Mouse (Mus musculus) frontal cortex, postnatal 36 days (tissue): ENCODE results near the gene Aqp9.

ENCODE experiments used
- DNase-seq, 2 experiments: peaks; one replicate each; pipeline ENCODE4 v3.0.0; 2022; ENCODE audit warnings: low spot score in 2 of 2

The Aqp9 gene

GRCm38 (mm10) chr9:71167473-71168215 lies 838 bp downstream of the Aqp9 start:
- DNase-seq: peak in 1 of 2 experiments; percentile 35

- no peak for DNase-seq
These were observed 1.5 kb downstream of the Aqp9 start for GRCm38 (mm10) chr9:71166871-71167465.

GRCm38 (mm10) chr9:71166019-71166705 lies 2.3 kb downstream of the Aqp9 start:
- no peak for DNase-seq

- DNase-seq: no peak
These were observed 3.0 kb downstream of the Aqp9 start for GRCm38 (mm10) chr9:71165510-71165909.

- DNase-seq: no peak
These were observed 3.4 kb downstream of the Aqp9 start for GRCm38 (mm10) chr9:71165061-71165460.

DNA sequence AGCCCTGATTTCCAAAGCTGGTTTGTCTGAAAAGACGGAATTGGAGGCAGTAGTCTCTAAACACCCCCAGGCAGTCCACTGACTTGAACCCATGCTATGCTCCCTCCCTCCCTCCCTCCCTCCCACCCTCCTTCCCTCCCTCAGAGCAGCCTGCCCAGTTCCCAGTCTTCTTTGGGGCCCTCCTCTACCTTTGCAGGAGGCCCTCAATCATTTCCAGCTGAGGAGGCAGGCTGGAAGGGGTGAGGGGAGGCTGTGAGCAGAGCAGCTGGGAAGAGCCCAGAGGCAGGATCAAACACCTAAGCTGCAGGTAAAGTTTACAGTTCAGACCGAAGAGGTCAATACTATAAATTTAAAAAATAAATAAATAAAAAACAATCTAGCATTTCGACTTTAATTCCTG lies 4.1 kb downstream of the Aqp9 start:
- no peak for DNase-seq

GRCm38 (mm10) chr9:71162858-71163740 lies 5.4 kb downstream of the Aqp9 start:
- DNase-seq: no peak

DNA sequence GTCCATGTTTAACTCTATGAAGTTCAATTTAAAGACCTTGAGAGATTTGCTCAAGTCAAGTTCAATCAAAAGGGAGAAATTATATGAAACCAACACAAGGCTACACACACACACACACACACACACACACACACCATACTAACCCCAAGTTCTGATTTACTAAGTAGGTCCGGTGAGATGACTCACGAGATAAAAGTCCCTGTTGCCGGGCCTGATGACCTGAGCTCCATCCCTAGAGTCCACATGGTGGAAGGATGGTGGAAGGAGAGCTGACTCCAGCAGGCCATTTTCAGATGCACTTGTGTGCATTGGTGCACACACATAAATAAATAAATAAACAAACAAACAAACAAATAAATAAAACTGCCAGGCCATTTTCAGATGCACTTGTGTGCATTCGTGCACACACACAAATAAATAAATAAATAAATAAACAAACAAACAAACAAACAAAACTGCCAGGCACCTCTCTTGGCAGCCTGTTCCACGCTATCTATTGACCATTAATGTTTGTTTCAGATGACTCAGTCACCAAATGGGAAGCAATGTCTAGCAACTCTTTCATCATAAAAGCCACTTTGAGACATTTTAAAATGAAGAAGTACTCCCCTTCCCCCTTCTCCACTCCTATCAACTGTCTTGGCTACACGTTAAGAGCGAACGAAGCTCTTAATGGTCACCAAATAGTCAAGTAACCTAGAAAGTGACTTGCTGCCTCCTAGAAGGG lies 6.2 kb downstream of the Aqp9 start:
- DNase-seq: no peak

DNA sequence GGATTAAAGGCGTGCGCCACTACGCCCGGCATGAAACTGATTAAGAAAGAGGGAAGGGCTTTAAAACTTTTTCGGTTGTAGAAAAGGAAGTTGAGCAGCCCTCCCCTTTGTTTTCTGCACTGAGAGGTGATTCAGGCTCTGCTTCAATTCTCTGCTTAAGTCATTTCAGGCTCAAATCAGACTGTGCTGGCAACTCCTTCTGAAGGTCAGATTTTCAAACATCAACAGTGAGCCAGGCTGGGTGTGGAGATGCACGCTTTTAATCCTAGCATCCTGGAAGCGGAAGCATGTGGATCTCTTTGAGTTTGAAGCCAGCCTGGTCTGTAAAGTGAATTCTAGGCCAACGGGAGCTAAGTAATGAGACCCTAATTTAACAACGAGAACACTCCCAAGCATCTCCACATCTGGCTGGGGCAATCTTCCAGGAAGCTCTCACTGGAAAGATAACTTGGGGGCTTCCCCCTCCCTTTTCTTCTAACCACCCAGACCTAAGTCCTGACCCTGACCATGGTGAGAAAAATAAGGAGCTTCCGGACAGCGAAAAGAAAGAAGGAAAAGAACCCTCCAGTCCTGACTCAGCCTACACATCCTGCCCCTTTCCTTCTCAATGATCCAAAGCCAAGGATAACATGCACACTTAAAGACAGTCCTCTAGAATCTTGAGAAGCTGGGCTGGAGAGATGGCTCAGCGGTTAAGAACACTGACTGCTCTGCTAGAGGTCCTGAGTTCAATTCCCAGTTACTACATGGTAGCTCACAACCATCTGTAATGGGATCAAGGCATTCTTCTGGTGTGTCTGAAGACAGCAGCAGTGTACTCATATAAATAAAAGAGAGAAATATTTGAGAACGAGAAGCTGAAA lies 7.4 kb downstream of the Aqp9 start:
- no peak for DNase-seq

- no peak for DNase-seq
These were observed 8.8 kb downstream of the Aqp9 start for GRCm38 (mm10) chr9:71159686-71160085.

DNA sequence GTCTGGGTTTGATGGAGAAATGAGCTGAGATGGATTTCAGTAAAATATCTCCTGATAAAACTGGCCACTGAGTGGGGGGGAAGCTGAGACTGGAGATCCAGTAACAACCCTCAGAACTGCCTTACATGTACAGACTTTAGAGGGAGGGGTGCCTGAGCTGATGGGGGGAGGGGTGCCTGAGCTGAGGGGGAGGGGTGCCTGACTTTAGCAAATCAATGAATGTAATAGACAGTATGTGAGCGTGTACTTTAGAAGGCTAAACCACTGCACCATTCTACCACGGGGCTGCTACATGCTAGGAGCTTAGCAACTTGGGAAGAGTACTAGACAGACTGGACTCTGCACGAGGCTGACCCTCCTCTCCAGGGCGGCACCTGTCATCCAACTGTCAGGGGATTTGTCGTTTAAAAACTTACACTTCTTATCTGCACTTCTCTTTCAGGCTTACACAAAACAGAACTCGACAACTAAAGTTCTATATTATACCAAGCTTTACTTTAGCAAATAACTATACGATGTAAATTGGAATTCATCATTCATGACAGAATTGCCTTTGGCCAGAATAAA lies 9.3 kb downstream of the Aqp9 start:
- DNase-seq: no peak

DNA sequence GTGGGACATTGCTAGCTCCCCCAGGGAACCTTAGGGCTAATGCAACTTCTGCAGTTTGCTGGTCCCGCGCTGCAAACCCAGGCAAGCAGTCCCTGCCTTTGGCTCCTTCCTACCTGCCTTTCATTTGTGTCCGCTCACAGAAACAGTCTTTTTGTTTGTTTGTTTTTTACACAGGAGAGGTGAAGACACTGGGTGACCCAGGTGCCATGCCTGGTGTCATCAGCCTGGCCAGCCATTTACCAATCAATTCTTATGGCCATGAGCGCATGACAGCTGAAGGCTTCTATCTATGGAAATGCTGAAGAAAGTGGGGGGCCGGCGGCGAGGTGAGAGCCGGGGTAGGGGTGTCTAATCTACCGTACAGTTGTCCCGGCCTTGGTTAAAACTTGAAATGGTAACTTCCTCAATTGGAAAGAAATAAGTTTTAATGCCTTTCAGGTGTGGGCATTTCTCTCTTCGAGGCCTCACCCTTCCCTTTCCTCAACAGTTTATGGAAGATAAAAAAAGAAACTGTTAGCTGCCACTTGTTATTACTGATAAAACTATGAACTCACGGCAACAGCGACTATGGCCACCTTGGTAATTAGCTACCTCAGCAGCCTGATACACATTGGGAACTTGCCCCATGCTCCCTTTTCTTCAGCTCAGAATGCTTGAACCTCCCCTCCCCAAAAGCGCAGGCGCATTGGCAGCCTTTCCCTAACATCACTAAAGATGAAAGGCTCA lies 10.4 kb downstream of the Aqp9 start:
- DNase-seq: no peak

DNA sequence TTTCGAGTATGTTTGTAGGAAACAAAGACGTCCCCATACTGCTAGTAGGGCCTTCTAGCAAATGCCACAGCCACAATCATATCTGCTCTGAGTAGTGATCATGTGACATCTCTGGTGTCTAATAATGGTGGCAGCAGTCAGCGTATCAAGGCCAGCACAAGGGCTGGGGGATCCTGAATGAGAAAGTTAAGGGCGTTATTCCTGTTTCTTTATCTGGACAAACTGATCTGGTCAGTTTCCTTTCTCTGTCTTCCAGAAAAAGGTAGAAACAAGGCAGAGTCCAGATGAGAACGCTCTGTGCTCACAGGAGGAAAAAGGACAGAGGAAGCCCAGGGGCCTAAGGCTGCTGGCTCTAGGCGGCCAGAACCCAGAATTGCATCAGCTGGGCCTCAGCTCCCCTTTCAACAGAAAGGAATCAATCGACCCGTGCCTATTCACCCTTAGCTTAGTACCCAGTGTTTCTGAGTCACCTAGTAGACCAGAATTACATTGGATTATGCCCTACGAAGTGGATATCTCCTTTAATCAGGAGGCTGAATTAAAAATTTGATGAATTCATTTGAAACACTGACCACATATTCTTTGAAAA lies 11.9 kb downstream of the Aqp9 start:
- no peak for DNase-seq

- no peak for DNase-seq
These were observed 13.0 kb downstream of the Aqp9 start for GRCm38 (mm10) chr9:71155399-71156005.

DNA sequence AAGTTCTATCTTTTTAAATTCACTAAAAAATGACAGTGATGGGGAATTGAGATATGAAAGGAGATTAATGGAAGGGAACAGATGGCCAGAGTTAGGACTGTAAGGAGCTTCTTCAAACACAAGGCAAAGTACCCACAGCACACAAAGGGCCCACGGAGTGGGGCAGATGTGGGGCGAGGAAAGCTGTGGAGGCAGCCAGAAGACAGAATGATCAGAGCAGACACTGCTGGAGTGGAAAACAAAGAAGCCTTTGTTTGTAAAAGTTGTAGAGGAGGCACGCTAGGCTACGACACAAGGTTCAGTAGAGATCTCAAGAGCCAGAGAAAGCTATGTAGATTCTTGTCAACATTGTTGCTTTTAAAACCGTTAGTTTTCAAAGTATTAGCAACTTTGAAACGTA lies 17.1 kb downstream of the Aqp9 start:
- DNase-seq: no peak

- no peak for DNase-seq
These were observed 18.3 kb downstream of the Aqp9 start for GRCm38 (mm10) chr9:71150175-71150574.

GRCm38 (mm10) chr9:71148890-71149289 lies 19.6 kb downstream of the Aqp9 start:
- no peak for DNase-seq

DNA sequence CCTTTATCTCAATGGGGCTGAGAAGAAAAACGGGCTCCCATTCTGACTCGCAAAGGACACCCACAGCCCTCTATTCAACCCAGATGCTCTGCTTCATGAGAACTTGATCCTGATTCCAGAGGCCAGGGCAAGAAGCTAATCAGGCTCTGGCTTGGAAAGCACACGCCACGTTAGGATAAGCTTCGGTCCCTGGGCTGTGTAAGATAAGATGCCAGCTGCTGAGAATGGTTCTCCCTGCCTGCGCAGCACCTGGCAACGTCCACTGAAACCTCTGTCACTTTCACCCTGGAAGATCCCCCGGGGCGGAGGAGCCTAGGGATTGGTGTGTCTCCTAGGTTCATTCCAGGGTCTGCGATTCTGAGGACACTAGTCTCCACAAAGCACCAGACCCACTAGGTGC lies 22.3 kb downstream of the Aqp9 start:
- DNase-seq: no peak

GRCm38 (mm10) chr9:71140205-71140604 lies 28.3 kb downstream of the Aqp9 start:
- DNase-seq: no peak
